Mouse (Mus musculus) C2C12 (cell line): ENCODE measurements around the gene A730071L15Rik. TPM values are rescaled to one million over a fixed set of nuclear protein-coding genes. Genes with fewer than 3 reads are reported as not detected.

Source experiments
- H3K27me3 ChIP-seq: one replicate; pipeline ENCODE4 v1.6.1; 2011; ENCODE audit not compliant: control insufficient read depth, insufficient read depth, insufficient read length
- H3K36me3 ChIP-seq: one replicate; pipeline ENCODE4 v1.6.1; 2011; ENCODE audit not compliant: control insufficient read depth, insufficient read depth
- H3K4me3 ChIP-seq: one replicate; pipeline ENCODE4 v1.5.1; 2011; ENCODE audit warnings: mild to moderate bottlenecking, control low read depth; ENCODE audit not compliant: poor library complexity, insufficient read depth, severe bottlenecking
- H3K79me2 ChIP-seq: one replicate; pipeline ENCODE4 v1.6.1; 2011; ENCODE audit not compliant: control insufficient read depth, insufficient read depth
- H3K79me3 ChIP-seq: one replicate; pipeline ENCODE4 v1.6.1; 2011; ENCODE audit warnings: low read depth, control low read depth
- H3ac ChIP-seq: one replicate; pipeline ENCODE3; 2011; ENCODE audit warnings: low read depth; ENCODE audit not compliant: control insufficient read depth, insufficient read length
- CEBPB ChIP-seq: IDR thresholded peaks from one replicate; pipeline ENCODE4 v1.6.1; 2011; ENCODE audit warnings: low read depth, mild to moderate bottlenecking, control low read depth, moderate library complexity
- CTCF ChIP-seq: IDR thresholded peaks from one replicate; pipeline ENCODE4 v1.5.1; 2011; ENCODE audit not compliant: control insufficient read depth, insufficient read depth, insufficient read length
- FOSL1 ChIP-seq: IDR thresholded peaks from one replicate; pipeline ENCODE4 v1.8.0; 2011; ENCODE audit warnings: mild to moderate bottlenecking, low read length; ENCODE audit not compliant: poor library complexity, insufficient read depth, severe bottlenecking
- MAX ChIP-seq: IDR thresholded peaks from one replicate; pipeline ENCODE4 v1.6.1; 2011; ENCODE audit warnings: mild to moderate bottlenecking, control low read depth
- MYOD1 ChIP-seq: IDR thresholded peaks from one replicate; pipeline ENCODE4 v1.6.1; 2011; ENCODE audit warnings: low read depth; ENCODE audit not compliant: control insufficient read depth, insufficient read length
- MYOG ChIP-seq: IDR thresholded peaks from one replicate; pipeline ENCODE4 v1.6.1; 2011; ENCODE audit not compliant: control insufficient read depth, insufficient read length; ENCODE audit errors: extremely low read depth
- USF1 ChIP-seq: IDR thresholded peaks from one replicate; pipeline ENCODE4 v1.6.1; 2011; ENCODE audit warnings: low read depth, mild to moderate bottlenecking, control low read depth, moderate library complexity
- long read RNA-seq, 2 experiments: library from polyadenylated mRNA; unstranded; transcript quantifications; one replicate each; pipeline ENCODE4 v2.0.0; 2019 to 2020
- polyA plus RNA-seq: library from polyadenylated mRNA; unstranded; fragments of >200 nt; fragmentation: generic; extraction: Trizol; gene quantifications from one replicate; pipeline ENCODE4 v1.2.1, GENCODE M21; 2012; ENCODE audit warnings: missing spikeins

A730071L15Rik gene
- 0.08 TPM for polyA plus RNA-seq
- long read RNA-seq, experiment 1 = 0 reads
- long read RNA-seq, experiment 2 = 0 reads

GRCm38 (mm10) chr11:6199410-6200086 is at the start of gene A730071L15Rik:
TSS of gene A730071L15Rik (plus strand) at chr11:6200029.
- Histone ChIP-seq H3K27me3 (peaks cover 3% of the 10 kb centered on the region), H3K79me2 (peaks cover 55% of the 10 kb centered on the region), H3K79me3 (peaks cover 50% of the 10 kb centered on the region), H3ac (peak within 1 kb of the TSS; percentile 98), H3K36me3 (peaks cover 3% of the 10 kb centered on the region), H3K4me3 (peak within 1 kb of the TSS; percentile 99)
- TF ChIP-seq USF1 (no peak), MAX (no peak), FOSL1 (no peak), MYOG (no peak), MYOD1 (no peak), CEBPB (no peak), CTCF (no peak)

- peaks cover 18% of the 10 kb centered on the region for H3K36me3 ChIP-seq
- no peak overlapping the region for H3ac ChIP-seq
- H3K79me3 ChIP-seq = peaks cover 51% of the 10 kb centered on the region
- H3K79me2 ChIP-seq = peaks cover 63% of the 10 kb centered on the region
- no peak for TF ChIP-seq CTCF
- no peak for TF ChIP-seq CEBPB
- no peak for TF ChIP-seq MYOG
- no peak for TF ChIP-seq MYOD1
- TF ChIP-seq USF1 = no peak
- TF ChIP-seq FOSL1 = no peak
- TF ChIP-seq MAX = no peak
- no peaks in the 10 kb centered on the region for H3K27me3 ChIP-seq
- no peak overlapping the region for H3K4me3 ChIP-seq
Observed at GRCm38 (mm10) chr11:6152864-6153263, 47.0 kb upstream of the A730071L15Rik start.

GRCm38 (mm10) chr11:6154211-6154701 is 45.6 kb upstream of the A730071L15Rik start:
- Histone ChIP-seq H3K79me3 (peaks cover 59% of the 10 kb centered on the region), H3K79me2 (peaks cover 77% of the 10 kb centered on the region), H3K27me3 (no peaks in the 10 kb centered on the region), H3K4me3 (no peak overlapping the region), H3ac (no peak overlapping the region), H3K36me3 (peaks cover 11% of the 10 kb centered on the region)
- TF ChIP-seq USF1 (no peak), CEBPB (no peak), MYOG (no peak)

- TF ChIP-seq FOSL1 = no peak
- TF ChIP-seq USF1 = no peak
- no peak for TF ChIP-seq MAX
- no peak for TF ChIP-seq MYOD1
- no peak for TF ChIP-seq CTCF
- no peak for TF ChIP-seq MYOG
- TF ChIP-seq CEBPB = no peak
- H3K36me3 ChIP-seq = no peaks in the 10 kb centered on the region
- H3ac ChIP-seq = no peak overlapping the region
- H3K79me2 ChIP-seq = peaks cover 94% of the 10 kb centered on the region
- no peaks in the 10 kb centered on the region for H3K27me3 ChIP-seq
- H3K4me3 ChIP-seq = no peak overlapping the region
- peaks cover 70% of the 10 kb centered on the region for H3K79me3 ChIP-seq
Observed at GRCm38 (mm10) chr11:6156651-6157050, 43.2 kb upstream of the A730071L15Rik start.

- no peaks in the 10 kb centered on the region for H3K36me3 ChIP-seq
- H3K27me3 ChIP-seq = no peaks in the 10 kb centered on the region
- H3ac ChIP-seq = no peak overlapping the region
- peaks cover 98% of the 10 kb centered on the region for H3K79me2 ChIP-seq
- no peak overlapping the region for H3K4me3 ChIP-seq
- TF ChIP-seq FOSL1 = no peak
- TF ChIP-seq USF1 = no peak
- TF ChIP-seq MYOG = no peak
- no peak for TF ChIP-seq MAX
- no peak for TF ChIP-seq CTCF
- no peak for TF ChIP-seq MYOD1
- TF ChIP-seq CEBPB = no peak
- H3K79me3 ChIP-seq = peaks cover 74% of the 10 kb centered on the region
Observed at GRCm38 (mm10) chr11:6157119-6157518, 42.7 kb upstream of the A730071L15Rik start.

GRCm38 (mm10) chr11:6158515-6158914 is 41.3 kb upstream of the A730071L15Rik start:
- no peak for TF ChIP-seq FOSL1
- no peak for TF ChIP-seq MYOD1
- no peak for TF ChIP-seq MYOG
- no peak for TF ChIP-seq USF1
- TF ChIP-seq CEBPB = no peak
- no peak for TF ChIP-seq CTCF
- TF ChIP-seq MAX = no peak
- H3K79me3 ChIP-seq = peaks cover 74% of the 10 kb centered on the region
- H3ac ChIP-seq = no peak overlapping the region
- no peak overlapping the region for H3K4me3 ChIP-seq
- no peaks in the 10 kb centered on the region for H3K36me3 ChIP-seq
- no peaks in the 10 kb centered on the region for H3K27me3 ChIP-seq
- peaks cover 100% of the 10 kb centered on the region for H3K79me2 ChIP-seq
